In the genomic region with DNA sequence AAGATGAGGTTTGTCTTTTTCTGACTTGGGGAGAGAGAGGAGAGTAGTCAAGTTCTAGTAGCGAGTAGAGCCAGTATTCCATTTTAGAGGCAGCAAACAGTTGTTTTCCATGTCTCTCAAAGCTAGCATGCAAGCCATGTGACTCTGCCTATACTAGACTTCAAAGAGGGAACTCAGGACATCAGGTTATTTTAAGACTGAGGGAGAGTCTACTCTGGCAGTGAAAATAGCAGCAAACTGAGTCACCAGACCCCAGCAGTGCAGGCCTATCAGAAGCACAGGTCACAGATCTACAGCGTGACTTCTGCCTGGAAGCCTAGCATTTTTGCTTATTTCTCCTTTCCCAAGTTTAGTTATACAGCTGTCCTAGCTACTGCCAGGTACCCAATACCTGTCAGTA, we compare ENCODE assay signal across 16 mouse cellular contexts. TPM values are rescaled to one million over a fixed set of nuclear protein-coding genes. Genes with fewer than 3 reads are reported as not detected.
DNase-seq lines count a peak whose midpoint lies in the region; ATAC-seq and TF ChIP-seq lines count a peak whose summit lies in the region.
"Had no signal": no experiment of that assay in that cellular context is flagged by ENCODE, and none has a peak within 500 bp of the region (broad histone marks: within the 10 kb centered on the region; RNA-seq: fewer than 3 reads in every experiment).

No protein-coding gene starts in this region.

- no peak for TF ChIP-seq CTCF in olfactory bulb, adult 2 months (IDR thresholded peaks at IDR 0.05; ENCODE audit: insufficient read depth, low read depth, low read length)

- 0 out of 2 replicates have a peak overlapping the region, but pooled peaks have one; percentile 6 for H3K4me3 ChIP-seq in heart, embryonic 12.5 days
- H3K4me3 ChIP-seq in olfactory bulb, adult 2 months (ENCODE audit: insufficient read depth, low read depth, low read length), result no peak overlapping the region
- H3K4me3 ChIP-seq in forebrain, embryonic 12.5 days (replicated peaks), result no peak overlapping the region
- H3K4me3 ChIP-seq: midbrain, embryonic 15.5 days; neural tube, embryonic 12.5 days had no signal

- H3K9ac ChIP-seq in heart, embryonic 12.5 days, result no peak overlapping the region
- no peak overlapping the region for H3K9ac ChIP-seq in forebrain, embryonic 12.5 days
- H3K9ac ChIP-seq: hindbrain, embryonic 14.5 days; midbrain, embryonic 15.5 days; neural tube, embryonic 12.5 days had no signal

- no peaks in the 10 kb centered on the region for H3K27me3 ChIP-seq in heart, embryonic 12.5 days (replicated peaks)
- H3K27me3 ChIP-seq in forebrain, embryonic 12.5 days, result no peaks in the 10 kb centered on the region
- H3K27me3 ChIP-seq: midbrain, embryonic 15.5 days; neural tube, embryonic 12.5 days had no signal

- peak overlapping the region; percentile 45 for H3K4me2 ChIP-seq in heart, embryonic 12.5 days
- H3K4me2 ChIP-seq in forebrain, embryonic 12.5 days, result no peak overlapping the region
- H3K4me2 ChIP-seq: hindbrain, embryonic 14.5 days; liver, embryonic 11.5 days; midbrain, embryonic 15.5 days; neural tube, embryonic 12.5 days had no signal

- 52% methylated on average over 2 of the region's 2 CpGs for WGBS in heart, embryonic 12.5 days
- 26% methylated on average over 2 of the region's 2 CpGs for WGBS in olfactory bulb, adult 2 months
- WGBS in forebrain, embryonic 12.5 days, result 93% methylated on average over 2 of the region's 2 CpGs

- peak; percentile 86 for ATAC-seq in heart, embryonic 12.5 days (ENCODE audit: insufficient number of reproducible peaks, low FRiP score)
- ATAC-seq in forebrain, embryonic 12.5 days (ENCODE audit: low FRiP score), result no peak
- ATAC-seq: intestine, postnatal 0 days; midbrain, embryonic 15.5 days had no signal

- H3K9me3 ChIP-seq in heart, embryonic 12.5 days (replicated peaks), result no peaks in the 10 kb centered on the region
- H3K9me3 ChIP-seq in forebrain, embryonic 12.5 days, result no peaks in the 10 kb centered on the region
- H3K9me3 ChIP-seq: midbrain, embryonic 15.5 days; neural tube, embryonic 12.5 days had no signal

- peaks cover 48% of the 10 kb centered on the region for H3K36me3 ChIP-seq in heart, embryonic 12.5 days
- peaks cover 39% of the 10 kb centered on the region for H3K36me3 ChIP-seq in forebrain, embryonic 12.5 days (replicated peaks)

- DNase-seq in adrenal gland, postnatal 36 days, result peak; percentile 15 to 26
- DNase-seq in adrenal gland, postnatal 25 days, result no peak
- peak; percentile 25 to 40 for DNase-seq in left cerebral cortex, postnatal 14 days (ENCODE audit: low spot score in 2 of 2)
- no peak for DNase-seq in left cerebral cortex, adult 11 months (ENCODE audit: low spot score)
- DNase-seq in lung, postnatal 10 days, result no peak
- DNase-seq: cerebellum, adult 9-11 months; kidney, postnatal 14 days; thymus, postnatal 36 days had no signal

- peaks cover 19% of the 10 kb centered on the region for H3K4me1 ChIP-seq in heart, embryonic 12.5 days (replicated peaks)
- no peaks in the 10 kb centered on the region for H3K4me1 ChIP-seq in olfactory bulb, adult 2 months (ENCODE audit: control insufficient read depth, insufficient read depth, low read length)
- H3K4me1 ChIP-seq in forebrain, embryonic 12.5 days, result no peaks in the 10 kb centered on the region
- H3K4me1 ChIP-seq: midbrain, embryonic 15.5 days; neural tube, embryonic 12.5 days had no signal

- intact Hi-C loops in left cerebral cortex, postnatal 14 days (cut with DNase I), result loop anchor here (5.0 kb wide), 1 partner anchor 34 kb away; no protein-coding TSS in a partner anchor

- TF ChIP-seq POLR2A in olfactory bulb, adult 2 months (IDR thresholded peaks at IDR 0.05; ENCODE audit: insufficient read depth, low read depth, low read length), result no peak

- peak overlapping the region; percentile 95 for H3K27ac ChIP-seq in heart, embryonic 12.5 days (ENCODE audit: poor library complexity, severe bottlenecking)
- H3K27ac ChIP-seq in olfactory bulb, adult 2 months (ENCODE audit: insufficient read depth, low read depth, low read length), result peak overlapping the region; percentile 56; the same call in 1 of the 2 replicates
- H3K27ac ChIP-seq in forebrain, embryonic 12.5 days, result no peak overlapping the region
- H3K27ac ChIP-seq: hindbrain, embryonic 14.5 days; midbrain, embryonic 15.5 days; neural tube, embryonic 12.5 days had no signal

RNA-seq across cellular contexts. Expression of gene Cltc, which starts 25.9 kb away (rescaled TPM):
- 100 to 1,000 TPM; 291 to 302 TPM for total RNA-seq in adrenal gland, postnatal 36 days (2021)
- 268 and 379 TPM in 2 replicates for total RNA-seq in adrenal gland, postnatal 25 days (2021)
- total RNA-seq in left cerebral cortex, postnatal 14 days (2021), result 100 to 1,000 TPM; 537 to 538 TPM
- 194 and 206 TPM in 2 replicates for polyA plus RNA-seq in heart, embryonic 12.5 days (2016; fragmentation: Nextera tagmentation; extraction: Ambion mirVana)
- polyA plus RNA-seq in olfactory bulb, adult 2 months (2012; ENCODE audit: insufficient read depth, insufficient read length, low replicate concordance, missing spikeins), result 158 and 225 TPM in 2 replicates
- 159 and 167 TPM in 2 replicates for polyA plus RNA-seq in forebrain, embryonic 12.5 days (2016; fragmentation: Nextera tagmentation; extraction: Ambion mirVana)

RNA-seq across cellular contexts. Expression of gene Ptrh2, which starts 47.7 kb away (rescaled TPM):
- 10 to 100 TPM; 14.1 to 17.4 TPM for total RNA-seq in adrenal gland, postnatal 36 days (2021)
- 18.2 and 18.8 TPM in 2 replicates for total RNA-seq in adrenal gland, postnatal 25 days (2021)
- 10 to 100 TPM in 1 of 2 experiments, 1 to 10 TPM in 1; 8.1 to 10.2 TPM for total RNA-seq in left cerebral cortex, postnatal 14 days (2021)
- 21.5 TPM in 2 replicates for polyA plus RNA-seq in heart, embryonic 12.5 days (2016; fragmentation: Nextera tagmentation; extraction: Ambion mirVana)
- not detected in 2 replicates for polyA plus RNA-seq in olfactory bulb, adult 2 months (2012; ENCODE audit: insufficient read depth, insufficient read length, low replicate concordance, missing spikeins)
- 40.5 and 40.9 TPM in 2 replicates for polyA plus RNA-seq in forebrain, embryonic 12.5 days (2016; fragmentation: Nextera tagmentation; extraction: Ambion mirVana)

RNA-seq across cellular contexts. Expression of gene Vmp1, which starts 47.8 kb away (rescaled TPM):
- total RNA-seq in adrenal gland, postnatal 36 days (2021), result 100 to 1,000 TPM in 1 of 2 experiments, 10 to 100 TPM in 1; 96.3 to 185 TPM
- total RNA-seq in adrenal gland, postnatal 25 days (2021), result 105 and 162 TPM in 2 replicates
- 100 to 1,000 TPM; 194 TPM for total RNA-seq in left cerebral cortex, postnatal 14 days (2021)
- polyA plus RNA-seq in heart, embryonic 12.5 days (2016; fragmentation: Nextera tagmentation; extraction: Ambion mirVana), result 104 and 109 TPM in 2 replicates
- not detected in 2 replicates for polyA plus RNA-seq in olfactory bulb, adult 2 months (2012; ENCODE audit: insufficient read depth, insufficient read length, low replicate concordance, missing spikeins)
- 83.1 and 86.8 TPM in 2 replicates for polyA plus RNA-seq in forebrain, embryonic 12.5 days (2016; fragmentation: Nextera tagmentation; extraction: Ambion mirVana)

Comparison
In these comparisons a context has a peak if more than half of its experiments do, and no peak if none do; other contexts are left out.
1. DNase-seq: peak in adrenal gland, postnatal 36 days (2 of 2) and left cerebral cortex, postnatal 14 days (2 of 2); none in adrenal gland, postnatal 25 days (single experiment), left cerebral cortex, adult 11 months (single experiment) and lung, postnatal 10 days (single experiment).